Mouse (Mus musculus) layer of hippocampus, adult 2 months (tissue): ENCODE results near the gene Zfp808. TPM values are rescaled to one million over a fixed set of nuclear protein-coding genes. Genes with fewer than 3 reads are reported as not detected.
"Not testable (repeated sequence)": the region's sequence is repeated elsewhere in the genome, so short reads cannot be mapped to it uniquely, and the experiment has no call there.

ENCODE experiments used
- DNase-seq, 2 experiments: peaks; one replicate each; pipeline ENCODE4 v3.0.0; 2022; ENCODE audit warnings: low spot score in 2 of 2
- H3K27ac ChIP-seq: fragments of 200-600 bp; 2 replicates; pipeline ENCODE4 v1.8.1; 2022
- H3K4me3 ChIP-seq: fragments of 200-600 bp; 2 replicates; pipeline ENCODE4 v1.8.1; 2022; ENCODE audit warnings: mild to moderate bottlenecking
- CTCF ChIP-seq: fragments of 200-600 bp; conservative IDR thresholded peaks from 2 replicates; pipeline ENCODE4 v1.8.1; 2022; ENCODE audit warnings: antibody characterized with exemption, mild to moderate bottlenecking, moderate library complexity
- long read RNA-seq, 2 experiments: library from polyadenylated mRNA; stranded (forward); transcript quantifications; one replicate each; pipeline ENCODE4 v2.0.0; 2021; ENCODE audit warnings: borderline mapping rate in 2 of 2
- total RNA-seq, 2 experiments: library from RNA; stranded (reverse); gene quantifications; 2 replicates each; pipeline ENCODE4 v1.2.3; 2021

Gene Zfp808
- 1 to 10 TPM; 4.4 to 4.9 TPM for total RNA-seq
- long read RNA-seq, experiment 1, partial matches to known transcripts, result 0 of 8 reads
- long read RNA-seq, experiment 1, other reads (novel, unspliced or antisense), result 6 of 8 reads
- long read RNA-seq, experiment 2, partial matches to known transcripts, result 0 of 3 reads
- long read RNA-seq, experiment 2, other reads (novel, unspliced or antisense), result 3 of 3 reads

DNA sequence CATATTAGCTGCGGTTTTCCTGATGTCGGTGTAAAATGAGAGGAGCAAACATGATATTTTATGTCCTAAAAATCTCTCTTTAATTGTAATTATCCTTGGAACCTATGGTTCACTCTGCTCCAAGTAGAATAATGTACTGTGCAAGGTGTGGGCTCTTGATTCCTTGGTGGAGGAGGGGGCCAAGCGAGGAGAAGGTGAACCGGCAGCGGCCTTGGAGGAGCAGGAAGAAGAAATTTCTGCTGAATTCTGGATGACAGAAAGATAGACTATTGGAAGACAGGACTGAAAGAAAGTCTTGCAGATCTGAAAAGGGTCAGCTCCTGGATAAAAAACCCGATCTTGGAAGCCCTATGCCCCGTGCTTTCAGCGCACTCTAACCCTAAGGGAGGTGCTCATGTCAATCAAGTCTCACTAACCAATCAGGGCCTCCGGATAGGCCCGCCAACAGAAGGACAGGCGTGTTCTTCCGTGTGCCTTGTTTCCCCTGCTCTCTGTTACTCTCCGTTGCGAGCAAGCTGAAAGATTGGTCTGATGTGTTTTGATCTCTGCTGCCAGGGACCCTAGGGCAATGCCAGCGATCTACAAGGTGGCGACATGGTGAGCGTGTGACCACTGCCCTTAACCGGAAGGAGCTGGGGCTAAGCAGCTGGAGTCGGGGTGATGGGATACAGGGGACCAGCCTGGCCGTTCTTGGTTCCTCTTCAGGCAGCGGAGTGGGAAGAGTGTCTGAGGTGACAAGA, at the start of gene Zfp808:
TSS of gene Zfp808 (plus strand) at position 455 of the 740 bp plus-strand sequence.
- not testable (repeated sequence) for H3K27ac ChIP-seq
- peak; percentile 18 to 27 for DNase-seq
- peak within 1 kb of the TSS; percentile 60 for H3K4me3 ChIP-seq

DNA sequence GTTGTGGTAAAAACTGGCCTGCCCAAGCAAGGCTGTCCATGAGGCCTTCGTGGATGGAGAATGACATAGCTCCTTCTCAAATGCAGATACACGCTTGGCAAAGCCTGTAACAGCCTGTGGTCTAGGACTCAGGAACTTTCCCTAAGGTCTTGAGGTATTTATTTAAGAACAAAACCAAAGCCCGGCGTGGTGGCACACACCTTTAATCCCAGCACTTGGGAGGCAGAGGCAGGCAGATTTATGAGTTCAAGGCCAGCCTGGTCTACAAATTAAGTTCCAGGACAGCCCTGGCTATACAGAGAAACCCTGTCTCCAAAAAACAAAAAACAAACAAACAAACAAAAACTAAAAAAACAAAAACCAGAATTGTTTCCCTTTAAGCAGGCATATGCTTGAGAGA, 30.9 kb upstream of the Zfp808 start:
- not testable (repeated sequence) for DNase-seq, H3K4me3 ChIP-seq

DNA sequence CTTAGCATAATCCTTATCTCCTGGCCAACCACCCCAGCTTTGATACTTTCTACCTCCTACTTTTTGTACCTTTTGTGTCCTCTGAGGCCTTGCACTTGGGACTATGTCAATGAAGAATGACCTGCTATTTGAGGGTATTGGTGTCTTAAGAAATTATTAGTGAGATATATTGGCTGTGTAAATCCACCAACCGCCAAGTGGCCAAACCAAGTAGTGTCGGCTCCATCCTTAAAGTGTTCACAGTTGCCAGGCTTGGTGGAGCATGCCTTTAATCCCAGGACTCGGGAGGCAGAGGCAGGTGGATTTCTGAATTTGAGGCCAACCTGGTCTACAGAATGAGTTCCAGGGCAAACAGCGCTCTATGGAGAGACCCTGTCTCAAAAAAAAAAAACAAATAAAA, 30.2 kb upstream of the Zfp808 start:
- not testable (repeated sequence) for H3K27ac ChIP-seq, H3K4me3 ChIP-seq, DNase-seq

More for the DNA sequence above, 30.9 kb upstream of the Zfp808 start:
- H3K27ac ChIP-seq, result not testable (repeated sequence)

DNA sequence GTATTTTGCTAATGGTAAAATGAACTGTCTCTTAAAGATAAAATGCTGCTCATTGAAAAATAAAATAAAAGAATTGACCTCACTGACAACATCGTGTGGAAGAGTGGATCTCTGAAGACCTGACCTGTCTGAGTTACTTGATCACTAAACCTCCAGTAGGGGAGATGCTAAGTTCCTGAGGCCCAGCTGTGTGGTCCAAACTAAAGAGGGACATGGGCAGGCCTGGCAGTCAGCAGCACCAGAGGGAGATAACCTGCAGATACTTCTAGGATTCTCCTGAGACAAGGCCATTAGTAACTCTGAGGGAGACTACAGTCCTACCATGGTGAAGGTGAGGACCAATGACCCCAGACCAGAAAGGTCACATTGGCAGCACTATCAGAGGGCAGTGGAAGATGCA, 27.3 kb upstream of the Zfp808 start:
- DNase-seq, H3K27ac ChIP-seq, H3K4me3 ChIP-seq: not testable (repeated sequence)

DNA sequence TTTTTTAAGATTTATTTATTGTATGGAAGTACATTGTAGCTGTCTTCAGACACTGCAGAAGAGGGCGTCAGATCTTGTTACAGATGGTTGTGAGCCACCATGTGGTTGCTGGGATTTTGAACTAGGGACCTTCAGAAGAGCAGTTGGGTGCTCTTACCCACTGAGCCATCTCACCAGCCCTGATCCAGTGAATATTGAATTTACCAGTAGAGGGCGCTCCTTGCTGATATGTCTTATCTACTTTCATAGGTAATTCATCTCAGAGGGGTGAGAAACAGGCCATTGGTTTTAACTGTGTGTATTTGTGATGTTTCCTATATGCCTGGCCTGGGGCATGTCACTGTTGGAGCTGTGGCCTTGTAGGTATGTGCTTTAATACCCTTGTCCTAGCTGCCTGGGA, 13.8 kb upstream of the Zfp808 start:
- 0 out of 2 replicates have a peak, but pooled peaks have one; percentile 6 for TF ChIP-seq CTCF
- not testable (repeated sequence) for H3K27ac ChIP-seq, H3K4me3 ChIP-seq, DNase-seq

DNA sequence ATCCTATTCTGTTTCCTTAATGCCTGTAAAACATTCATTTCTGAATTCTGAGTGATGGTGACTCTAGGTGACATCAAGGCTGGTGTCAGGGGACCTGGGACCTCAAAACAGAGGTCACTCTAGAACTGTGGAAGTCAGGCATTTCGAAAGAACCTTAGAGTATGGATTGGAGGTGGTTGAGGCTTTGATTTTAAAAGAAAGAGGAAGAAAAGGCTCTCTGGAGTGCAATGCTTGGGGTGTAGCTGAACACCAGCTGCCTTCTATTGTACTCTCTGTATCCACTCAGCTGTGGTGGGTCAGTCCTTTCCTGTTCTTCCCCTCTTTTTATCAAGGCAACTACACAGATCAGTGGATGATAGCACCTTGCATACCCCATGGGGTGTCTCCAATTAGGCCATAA, 8.1 kb upstream of the Zfp808 start:
- DNase-seq, H3K27ac ChIP-seq, H3K4me3 ChIP-seq: not testable (repeated sequence)

DNA sequence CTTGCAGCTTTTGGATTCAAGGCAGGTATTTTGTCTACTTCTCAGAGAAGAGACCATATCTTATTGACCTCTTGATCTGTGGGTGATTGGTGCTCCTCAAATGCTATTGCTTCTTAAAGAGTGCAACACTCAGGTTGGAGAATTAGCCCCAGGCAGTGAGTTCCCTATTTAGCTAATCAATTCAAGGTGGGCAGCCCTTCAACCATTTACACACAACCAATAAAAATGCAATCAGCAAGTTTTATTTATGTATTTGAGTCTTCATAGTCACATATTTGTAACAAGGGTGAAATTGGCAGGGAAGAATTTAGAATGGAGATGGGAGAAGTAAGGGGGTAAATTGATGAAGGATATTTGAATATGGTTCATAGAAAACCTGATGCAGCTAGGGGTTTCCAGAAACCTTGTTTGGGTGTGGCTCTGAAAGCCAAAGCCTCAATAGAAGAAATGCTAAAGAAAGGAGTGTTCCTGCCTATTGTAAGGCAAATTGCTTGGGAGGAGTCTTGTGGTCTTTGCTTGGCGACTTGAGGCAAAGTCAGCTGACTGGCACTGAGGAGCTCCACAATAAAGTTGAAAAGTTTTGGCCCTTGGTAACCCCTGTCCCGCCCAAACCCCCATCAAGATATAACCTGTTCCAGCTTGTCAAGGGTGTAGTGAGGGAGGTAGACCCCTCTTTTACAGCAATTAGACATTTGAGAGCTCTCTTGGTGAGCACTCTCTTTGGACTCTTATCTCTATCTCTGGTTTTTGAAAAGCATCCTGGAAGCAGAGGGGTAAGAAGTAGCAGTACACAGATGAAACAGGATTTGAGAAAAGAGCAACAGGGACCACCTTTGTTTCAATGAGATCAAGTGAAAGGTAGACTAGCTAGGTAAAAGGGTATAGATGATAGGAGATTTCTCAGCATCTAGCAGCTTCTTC, 52.4 kb downstream of the Zfp808 start:
- H3K4me3 ChIP-seq, DNase-seq, H3K27ac ChIP-seq: not testable (repeated sequence)

DNA sequence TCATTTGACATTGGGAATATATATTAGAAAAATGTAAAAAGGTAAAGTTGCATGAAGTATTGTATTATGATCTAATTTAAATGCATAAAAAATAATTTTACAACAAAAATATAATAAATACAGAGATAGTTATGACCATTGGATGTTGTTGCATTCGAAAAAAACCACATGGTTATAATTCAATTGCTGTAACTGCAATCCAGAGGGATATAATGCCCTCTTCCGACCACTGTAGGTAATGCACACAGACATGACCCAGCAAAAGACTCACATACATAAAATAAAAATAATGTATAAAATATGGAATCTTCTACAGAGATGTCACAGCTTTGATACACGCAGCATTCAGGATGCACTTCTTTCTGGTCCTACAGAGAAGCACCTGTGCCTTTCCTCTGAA, 115.6 kb downstream of the Zfp808 start:
- Histone ChIP-seq H3K4me3 (no peak overlapping the region), H3K27ac (no peak overlapping the region)
- no peak for TF ChIP-seq CTCF
- DNase-seq, result no peak

DNA sequence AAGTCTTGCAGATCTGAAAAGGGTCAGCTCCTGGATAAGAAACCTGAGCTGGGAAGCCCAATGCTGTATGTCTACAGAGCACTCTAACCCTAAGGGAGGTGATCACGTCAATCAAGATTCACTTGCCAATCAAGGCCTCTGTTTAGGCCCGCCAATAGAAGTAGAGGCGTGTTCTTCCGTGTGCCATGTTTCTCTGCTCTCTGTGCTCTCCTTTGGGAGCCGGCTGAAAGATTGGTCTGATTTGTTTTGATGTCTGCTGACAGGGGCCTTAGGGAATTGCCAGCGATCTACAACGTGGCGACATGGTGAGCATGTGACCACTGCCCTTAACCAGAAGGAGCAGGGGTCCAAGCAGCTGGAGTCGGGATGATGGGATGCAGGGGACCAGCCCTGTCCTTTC, 125.5 kb downstream of the Zfp808 start:
- not testable (repeated sequence) for H3K4me3 ChIP-seq, DNase-seq, H3K27ac ChIP-seq

DNA sequence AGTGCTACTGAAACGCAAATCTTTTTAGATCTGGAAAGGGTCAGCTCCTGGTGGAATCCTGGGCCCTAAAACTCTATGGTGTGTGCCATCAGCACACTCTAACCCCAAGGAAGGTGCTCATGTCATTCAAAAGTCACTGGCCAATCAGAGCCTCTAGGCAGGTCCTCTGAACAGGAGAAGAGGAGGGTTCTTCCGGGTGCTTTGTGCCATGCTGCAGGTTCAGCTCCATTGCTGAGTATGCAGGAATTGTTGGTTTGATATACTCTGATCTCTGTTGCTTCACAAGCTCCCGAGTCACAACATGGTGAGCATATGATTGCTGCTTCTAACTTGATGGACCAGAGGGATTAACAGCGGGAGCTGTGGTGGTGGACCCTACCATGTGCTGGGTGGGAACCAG, 133.7 kb downstream of the Zfp808 start:
- no peak for DNase-seq
- Histone ChIP-seq H3K27ac (no peak overlapping the region), H3K4me3 (no peak overlapping the region)
- TF ChIP-seq CTCF, result no peak
